Mouse (Mus musculus) midbrain, embryonic 12.5 days (tissue): ENCODE results near the gene Vipr1. TPM values are rescaled to one million over a fixed set of nuclear protein-coding genes. Genes with fewer than 3 reads are reported as not detected.

Experiments
- ATAC-seq: fragments of 200-750 bp; cut with Nextera tagmentation; 2 replicates; pipeline ENCODE4 v1.8.0; 2017; ENCODE audit warnings: low read depth, moderate TSS enrichment, moderate library complexity; ENCODE audit not compliant: low FRiP score
- H3K27ac ChIP-seq: fragments of 300-500 bp; sonication (generic); replicated peaks from 2 replicates; pipeline ENCODE4 v1.5.1; 2016; ENCODE audit warnings: mild to moderate bottlenecking
- H3K27me3 ChIP-seq: fragments of 300-500 bp; sonication (generic); 2 replicates; pipeline ENCODE4 v1.6.1; 2016; ENCODE audit warnings: mild to moderate bottlenecking
- H3K36me3 ChIP-seq: fragments of 300-500 bp; sonication (generic); 2 replicates; pipeline ENCODE4 v1.6.1; 2016
- H3K4me1 ChIP-seq: fragments of 300-500 bp; sonication (generic); 2 replicates; pipeline ENCODE4 v1.6.1; 2016
- H3K4me2 ChIP-seq: fragments of 300-500 bp; sonication (generic); replicated peaks from 2 replicates; pipeline ENCODE4 v1.6.1; 2016; ENCODE audit warnings: mild to moderate bottlenecking, moderate library complexity
- H3K4me3 ChIP-seq: fragments of 300-500 bp; sonication (generic); 2 replicates; pipeline ENCODE4 v1.5.1; 2016; ENCODE audit warnings: mild to moderate bottlenecking
- H3K9ac ChIP-seq: fragments of 300-500 bp; sonication (generic); replicated peaks from 2 replicates; pipeline ENCODE4 v1.6.1; 2016; ENCODE audit warnings: mild to moderate bottlenecking, moderate library complexity
- H3K9me3 ChIP-seq: fragments of 300-500 bp; sonication (generic); 2 replicates; pipeline ENCODE4 v1.6.1; 2016; ENCODE audit warnings: mild to moderate bottlenecking
- WGBS: fragments of 180-500 bp; shearing (Covaris S2); methylation state at CpG from one replicate; pipeline ENCODE4 v1.1.7; 2016; 5-methylcytosine and 5-hydroxymethylcytosine counted together
- polyA plus RNA-seq: library from polyadenylated mRNA; unstranded; fragments of >200 nt; fragmentation: Nextera tagmentation; extraction: Ambion mirVana; gene quantifications from 2 replicates; pipeline ENCODE4 v1.2.1, GENCODE M21; 2016

Vipr1 gene
- polyA plus RNA-seq, 1 experiment from 2014 or later: 0.18 TPM

- H3K4me3 ChIP-seq: no peak overlapping the region
- H3K9ac ChIP-seq: no peak overlapping the region; the same call in 1 of the 2 replicates
- H3K27ac ChIP-seq: 0 out of 2 replicates have a peak overlapping the region, but pooled peaks have one; percentile 6
- H3K27me3 ChIP-seq: peaks cover 38% of the 10 kb centered on the region
- WGBS: 75% methylated on average over 16 of the region's 16 CpGs
- no peak for ATAC-seq
- no peak overlapping the region for H3K4me2 ChIP-seq
- H3K9me3 ChIP-seq: no peaks in the 10 kb centered on the region
- H3K36me3 ChIP-seq: no peaks in the 10 kb centered on the region
- peaks cover 23% of the 10 kb centered on the region for H3K4me1 ChIP-seq
Observed at GRCm38 (mm10) chr9:121666957-121667630, 24.6 kb downstream of the Vipr1 start.

- H3K4me1 ChIP-seq: peaks cover 23% of the 10 kb centered on the region
- no peak overlapping the region for H3K4me2 ChIP-seq
- ATAC-seq: no peak
- H3K9me3 ChIP-seq: no peaks in the 10 kb centered on the region
- no peak overlapping the region for H3K27ac ChIP-seq
- H3K27me3 ChIP-seq: peaks cover 38% of the 10 kb centered on the region
- no peak overlapping the region for H3K4me3 ChIP-seq
- WGBS: 74% methylated on average over 10 of the region's 11 CpGs
- no peaks in the 10 kb centered on the region for H3K36me3 ChIP-seq
- H3K9ac ChIP-seq: no peak overlapping the region
Observed at GRCm38 (mm10) chr9:121667822-121668221, 25.3 kb downstream of the Vipr1 start.

GRCm38 (mm10) chr9:121669348-121669791 lies 26.9 kb downstream of the Vipr1 start:
- Histone ChIP-seq H3K4me2 (peak overlapping the region; percentile 56), H3K4me1 (peaks cover 23% of the 10 kb centered on the region), H3K9me3 (no peaks in the 10 kb centered on the region), H3K36me3 (no peaks in the 10 kb centered on the region), H3K9ac (peak overlapping the region; percentile 35; the same call in 1 of the 2 replicates), H3K27ac (no peak overlapping the region), H3K27me3 (peaks cover 41% of the 10 kb centered on the region), H3K4me3 (peak overlapping the region; percentile 32)
- ATAC-seq: peak; percentile 71
- WGBS: under 1% methylated on average over 28 of the region's 28 CpGs

- peaks cover 23% of the 10 kb centered on the region for H3K4me1 ChIP-seq
- no peak overlapping the region for H3K27ac ChIP-seq
- H3K9ac ChIP-seq: no peak overlapping the region
- WGBS: 24% methylated on average over 7 of the region's 7 CpGs
- H3K27me3 ChIP-seq: peaks cover 41% of the 10 kb centered on the region
- no peak overlapping the region for H3K4me3 ChIP-seq
- no peaks in the 10 kb centered on the region for H3K9me3 ChIP-seq
- no peak overlapping the region for H3K4me2 ChIP-seq
- no peak for ATAC-seq
- no peaks in the 10 kb centered on the region for H3K36me3 ChIP-seq
Observed at GRCm38 (mm10) chr9:121671300-121671699, 28.8 kb downstream of the Vipr1 start.

- H3K4me2 ChIP-seq: no peak overlapping the region
- no peak overlapping the region for H3K4me3 ChIP-seq
- H3K36me3 ChIP-seq: no peaks in the 10 kb centered on the region
- no peaks in the 10 kb centered on the region for H3K9me3 ChIP-seq
- peaks cover 35% of the 10 kb centered on the region for H3K27me3 ChIP-seq
- H3K9ac ChIP-seq: no peak overlapping the region
- ATAC-seq: no peak
- peaks cover 23% of the 10 kb centered on the region for H3K4me1 ChIP-seq
- WGBS: 74% methylated on average over 5 of the region's 5 CpGs
- H3K27ac ChIP-seq: no peak overlapping the region
Observed at GRCm38 (mm10) chr9:121672311-121672710, 29.8 kb downstream of the Vipr1 start.

- no peak for ATAC-seq
- Histone ChIP-seq H3K36me3 (no peaks in the 10 kb centered on the region), H3K9me3 (no peaks in the 10 kb centered on the region), H3K4me3 (no peak overlapping the region), H3K27ac (no peak overlapping the region), H3K4me2 (no peak overlapping the region), H3K9ac (no peak overlapping the region), H3K27me3 (peaks cover 21% of the 10 kb centered on the region), H3K4me1 (peaks cover 19% of the 10 kb centered on the region)
- WGBS: 87% methylated on average over 5 of the region's 5 CpGs
Observed at GRCm38 (mm10) chr9:121673716-121674115, 31.2 kb downstream of the Vipr1 start.

- Histone ChIP-seq H3K4me2 (no peak overlapping the region), H3K36me3 (no peaks in the 10 kb centered on the region), H3K27me3 (peaks cover 13% of the 10 kb centered on the region), H3K4me3 (no peak overlapping the region), H3K9me3 (no peaks in the 10 kb centered on the region), H3K27ac (no peak overlapping the region), H3K4me1 (peaks cover 10% of the 10 kb centered on the region), H3K9ac (no peak overlapping the region)
- ATAC-seq: no peak
- WGBS: 93% methylated on average over 9 of the region's 9 CpGs
Observed at GRCm38 (mm10) chr9:121675011-121675410, 32.5 kb downstream of the Vipr1 start.

- Histone ChIP-seq H3K27me3 (peaks cover 8% of the 10 kb centered on the region; the same call in 1 of the 2 replicates), H3K27ac (no peak overlapping the region), H3K9ac (no peak overlapping the region), H3K4me2 (no peak overlapping the region), H3K4me1 (peaks cover 5% of the 10 kb centered on the region; the same call in 1 of the 2 replicates), H3K9me3 (no peaks in the 10 kb centered on the region), H3K4me3 (no peak overlapping the region), H3K36me3 (no peaks in the 10 kb centered on the region)
- WGBS: 93% methylated on average over 2 of the region's 2 CpGs
- no peak for ATAC-seq
Observed at GRCm38 (mm10) chr9:121675556-121675955, 33.0 kb downstream of the Vipr1 start.

GRCm38 (mm10) chr9:121677069-121677468 lies 34.6 kb downstream of the Vipr1 start:
- no peak for ATAC-seq
- WGBS: 86% methylated on average over 4 of the region's 4 CpGs
- no peak overlapping the region for H3K4me3 ChIP-seq
- H3K9me3 ChIP-seq: no peaks in the 10 kb centered on the region
- peaks cover 2% of the 10 kb centered on the region; the same call in 1 of the 2 replicates for H3K27me3 ChIP-seq
- peaks cover 8% of the 10 kb centered on the region; the same call in 1 of the 2 replicates for H3K36me3 ChIP-seq
- H3K27ac ChIP-seq: no peak overlapping the region
- H3K4me1 ChIP-seq: no peaks in the 10 kb centered on the region
- no peak overlapping the region for H3K9ac ChIP-seq
- no peak overlapping the region for H3K4me2 ChIP-seq

- peaks cover 2% of the 10 kb centered on the region; the same call in 1 of the 2 replicates for H3K27me3 ChIP-seq
- no peak overlapping the region for H3K9ac ChIP-seq
- H3K36me3 ChIP-seq: peaks cover 12% of the 10 kb centered on the region
- H3K27ac ChIP-seq: no peak overlapping the region
- H3K4me3 ChIP-seq: no peak overlapping the region
- no peak overlapping the region for H3K4me2 ChIP-seq
- 85% methylated on average over 8 of the region's 8 CpGs for WGBS
- no peaks in the 10 kb centered on the region for H3K4me1 ChIP-seq
- H3K9me3 ChIP-seq: no peaks in the 10 kb centered on the region
- no peak for ATAC-seq
Observed at GRCm38 (mm10) chr9:121677476-121677875, 35.0 kb downstream of the Vipr1 start.

- no peak overlapping the region for H3K9ac ChIP-seq
- H3K27ac ChIP-seq: no peak overlapping the region
- H3K4me1 ChIP-seq: no peaks in the 10 kb centered on the region
- peaks cover 27% of the 10 kb centered on the region for H3K36me3 ChIP-seq
- H3K9me3 ChIP-seq: no peaks in the 10 kb centered on the region
- H3K4me3 ChIP-seq: no peak overlapping the region
- no peak overlapping the region for H3K4me2 ChIP-seq
- 18% methylated on average over 6 of the region's 6 CpGs for WGBS
- no peaks in the 10 kb centered on the region; the same call in 1 of the 2 replicates for H3K27me3 ChIP-seq
- peak; percentile 78 for ATAC-seq
Observed at GRCm38 (mm10) chr9:121679549-121679948, 37.0 kb downstream of the Vipr1 start.

- Histone ChIP-seq H3K4me3 (no peak overlapping the region), H3K27ac (no peak overlapping the region), H3K36me3 (peaks cover 42% of the 10 kb centered on the region), H3K27me3 (no peaks in the 10 kb centered on the region; the same call in 1 of the 2 replicates), H3K9me3 (no peaks in the 10 kb centered on the region), H3K9ac (no peak overlapping the region), H3K4me2 (no peak overlapping the region), H3K4me1 (no peaks in the 10 kb centered on the region)
- ATAC-seq: no peak
- WGBS: 89% methylated on average over 7 of the region's 8 CpGs
Observed at GRCm38 (mm10) chr9:121681191-121681590, 38.7 kb downstream of the Vipr1 start.
